Mouse (Mus musculus): ENCODE measurements around the gene Akr1b10.

Akr1b10 gene

DNA sequence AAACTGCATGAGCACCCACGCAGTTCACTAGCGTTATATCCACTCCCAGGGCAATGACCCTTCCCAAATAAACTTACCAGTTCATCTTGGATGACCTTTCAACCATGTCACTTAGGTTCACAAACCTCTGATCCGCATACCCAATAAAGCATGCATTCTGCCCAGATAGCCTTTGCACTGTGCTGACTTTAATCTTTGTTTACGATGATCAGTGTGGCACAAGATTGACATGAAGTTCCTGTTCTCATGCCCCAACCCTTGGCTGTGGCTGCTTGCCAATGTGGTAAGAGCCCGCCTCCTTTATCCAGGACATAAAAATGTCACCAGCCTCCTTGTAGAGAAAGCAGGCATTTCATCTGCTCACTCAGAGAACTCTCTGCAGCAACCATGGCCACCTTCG lies 28.0 kb downstream of the Akr1b10 start, which contains the start of gene Akr1b7:
Akr1b7 (plus strand) TSS at position 312 of the 400 bp plus-strand sequence.
- peak; percentile 62; the same call in 1 of the 2 replicates for TF ChIP-seq GATA4 (IDR thresholded peaks at IDR 0.05; ENCODE audit: insufficient replicate concordance, low read length)

DNA sequence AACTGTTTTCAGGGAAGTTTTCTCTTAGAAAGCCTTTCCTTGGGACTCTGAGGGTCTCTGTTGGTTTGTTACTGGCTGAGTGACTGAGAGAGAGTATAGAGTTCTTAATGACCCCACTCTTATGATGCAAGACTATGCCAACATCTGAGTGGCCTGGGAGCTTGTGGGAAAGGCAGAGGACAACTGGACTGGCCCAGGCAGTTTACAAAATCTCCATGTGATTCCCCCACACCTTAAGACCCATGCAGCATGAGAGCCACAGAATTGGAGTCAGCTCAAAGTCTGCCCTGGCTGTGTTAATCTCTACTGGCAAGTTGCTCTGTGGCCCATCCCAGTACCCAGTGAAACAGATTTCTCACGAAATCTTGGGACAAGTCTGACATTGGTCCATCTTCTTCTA lies 28.7 kb downstream of the Akr1b10 start:
- no peak for TF ChIP-seq GATA4 (IDR thresholded peaks at IDR 0.05; ENCODE audit: insufficient replicate concordance, low read length)

DNA sequence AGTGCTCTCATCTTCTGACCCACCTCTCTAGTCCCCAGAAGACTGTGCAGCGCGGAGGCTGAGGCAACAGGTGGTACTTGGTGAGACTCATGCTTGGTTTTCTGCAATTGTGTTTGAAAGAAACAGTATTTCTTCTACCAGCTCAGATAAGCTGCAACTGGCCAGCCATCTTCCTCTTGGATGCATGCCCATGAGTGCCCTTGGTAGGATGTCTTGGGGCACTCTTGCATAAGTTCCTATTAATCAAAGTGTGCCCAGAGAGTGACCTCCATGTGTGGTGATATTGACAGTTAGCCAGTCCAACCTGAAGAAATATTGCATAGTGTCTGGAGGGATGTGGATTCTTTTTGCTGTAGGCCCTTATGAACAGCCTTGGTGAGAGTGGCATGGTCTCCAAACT lies 32.5 kb downstream of the Akr1b10 start:
- no peak for TF ChIP-seq GATA4 (IDR thresholded peaks at IDR 0.05; ENCODE audit: insufficient replicate concordance, low read length)

DNA sequence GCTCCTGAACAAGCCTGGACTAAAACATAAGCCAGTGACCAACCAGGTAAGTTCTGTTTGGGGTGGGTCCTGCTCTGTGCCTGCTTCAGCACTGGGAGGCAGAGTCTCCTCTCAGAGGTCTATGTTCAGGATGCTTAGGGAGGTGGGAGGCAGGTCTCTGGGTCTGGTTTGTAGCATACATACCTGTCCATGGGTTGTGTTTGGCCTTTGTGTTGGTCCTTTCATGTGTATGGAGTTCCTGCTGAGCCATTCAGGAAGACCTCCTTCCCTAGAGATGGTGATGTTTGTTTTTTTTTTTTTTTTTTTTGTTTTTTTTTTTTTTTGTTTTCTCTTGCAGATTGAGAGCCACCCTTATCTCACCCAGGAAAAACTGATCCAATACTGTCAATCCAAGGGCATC lies 35.1 kb downstream of the Akr1b10 start:
- no peak for TF ChIP-seq GATA4 (IDR thresholded peaks at IDR 0.05; ENCODE audit: insufficient replicate concordance, low read length)

DNA sequence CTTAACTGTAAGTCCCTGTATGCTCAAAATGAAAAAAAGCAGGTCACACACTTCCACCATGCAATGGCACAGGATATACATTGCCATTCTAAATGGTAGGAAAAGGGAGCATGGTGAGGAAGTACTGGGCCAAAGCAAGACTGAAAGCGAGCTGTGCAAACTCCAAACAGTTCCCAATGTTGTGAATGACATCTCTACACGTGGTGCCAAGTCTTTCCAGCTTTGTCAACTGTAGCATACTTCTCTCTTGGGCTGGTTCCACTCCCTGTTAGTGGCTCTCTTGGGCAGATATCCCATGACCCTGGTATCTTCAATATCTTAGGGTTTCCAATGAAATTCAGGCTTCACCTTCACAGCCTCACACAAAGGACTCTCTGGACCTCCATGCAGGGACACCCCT lies 55.0 kb downstream of the Akr1b10 start:
- no peak for TF ChIP-seq GATA4 (IDR thresholded peaks at IDR 0.05; ENCODE audit: insufficient replicate concordance, low read length)

DNA sequence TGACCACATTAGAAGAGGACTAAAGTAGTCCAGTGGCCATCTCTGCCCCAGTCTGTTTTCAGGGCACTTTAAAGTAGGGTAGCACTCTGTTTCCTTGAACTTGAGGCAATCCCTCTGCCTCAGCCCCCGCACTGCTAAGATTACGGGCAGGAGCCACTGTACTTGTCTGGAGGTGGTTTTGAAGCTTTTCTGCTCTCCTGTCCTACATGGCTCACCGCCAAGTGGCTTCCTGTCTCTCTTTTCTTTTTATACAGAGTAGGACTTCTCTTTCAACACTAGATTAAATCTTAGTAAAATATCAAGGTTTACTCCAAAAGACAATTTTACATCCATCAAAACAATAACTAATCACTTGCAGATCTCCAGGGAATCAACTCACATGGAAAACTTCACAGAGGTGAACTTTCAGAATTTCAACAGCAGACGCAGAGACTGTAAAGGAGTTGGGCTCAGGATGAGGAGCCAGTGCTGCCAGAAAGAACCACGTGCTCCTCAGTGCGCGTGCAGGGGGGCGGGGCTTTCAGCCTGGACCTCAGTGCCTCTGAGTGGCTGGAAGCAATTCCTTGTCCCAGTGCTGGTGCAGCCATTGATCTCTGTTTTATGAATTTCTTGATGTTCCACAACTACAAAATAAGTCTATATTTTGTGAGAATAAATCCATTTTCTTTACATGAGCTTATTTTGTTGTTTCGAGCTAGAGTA lies 57.7 kb downstream of the Akr1b10 start:
- no peak for TF ChIP-seq GATA4 (IDR thresholded peaks at IDR 0.05; ENCODE audit: insufficient replicate concordance, low read length)

DNA sequence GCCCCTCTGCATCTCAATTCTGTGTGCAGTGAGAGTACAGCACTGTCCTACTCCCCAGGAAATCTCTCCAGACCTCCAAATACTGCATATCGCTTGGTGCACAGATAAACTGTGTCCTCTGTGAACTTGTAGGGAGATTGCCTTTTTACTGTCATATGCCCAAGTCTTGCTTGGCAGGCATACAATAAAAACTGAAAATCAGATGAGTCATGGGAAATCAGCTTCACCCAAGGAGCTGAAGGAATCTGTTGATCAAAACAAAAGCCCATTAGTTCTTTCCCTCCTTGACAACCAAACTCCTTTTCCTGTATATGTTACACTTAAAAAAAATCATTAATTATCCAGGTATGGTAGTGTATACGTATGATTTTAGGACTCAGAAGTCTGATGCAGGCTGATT lies 59.8 kb downstream of the Akr1b10 start:
- 0 out of 2 replicates have a peak, but pooled peaks have one; percentile 12 for TF ChIP-seq GATA4 (IDR thresholded peaks at IDR 0.05; ENCODE audit: insufficient replicate concordance, low read length)

Data from liver, adult (tissue).